Mouse (Mus musculus) bone marrow, adult 2 months (tissue): ENCODE data around the gene Adgrl3. TPM values are rescaled to one million over a fixed set of nuclear protein-coding genes. Genes with fewer than 3 reads are reported as not detected.

Source experiments
- H3K27ac ChIP-seq: fragments of 200-500 bp; 2 replicates; pipeline ENCODE4 v1.5.1; 2012; ENCODE audit warnings: low read depth, mild to moderate bottlenecking, control low read depth, inconsistent platforms, low read length; ENCODE audit not compliant: control insufficient read depth, poor library complexity, insufficient read depth
- H3K4me1 ChIP-seq: fragments of 200-500 bp; 2 replicates; pipeline ENCODE4 v1.6.1; 2011; ENCODE audit warnings: low read length; ENCODE audit not compliant: control insufficient read depth, insufficient read depth
- H3K4me3 ChIP-seq: fragments of 200-500 bp; replicated peaks from 2 replicates; pipeline ENCODE3; 2011; ENCODE audit warnings: mild to moderate bottlenecking, low read depth, low read length, control low read depth; ENCODE audit not compliant: control insufficient read depth
- CTCF ChIP-seq: fragments of 200-500 bp; IDR thresholded peaks from 2 replicates; pipeline ENCODE4 v1.5.1; 2011; ENCODE audit warnings: low read length, control low read depth; ENCODE audit not compliant: control insufficient read depth, insufficient read depth
- POLR2A ChIP-seq: fragments of 200-500 bp; IDR thresholded peaks from 2 replicates; pipeline ENCODE4 v1.6.1; 2011; ENCODE audit warnings: low read depth, mild to moderate bottlenecking, control low read depth, low read length, borderline replicate concordance; ENCODE audit not compliant: control insufficient read depth
- WGBS: fragments of 180-500 bp; shearing (Covaris S2); methylation state at CpG from one replicate; pipeline ENCODE4 v1.1.7; 2018; 5-methylcytosine and 5-hydroxymethylcytosine counted together
- polyA plus RNA-seq: library from polyadenylated mRNA; stranded (reverse); fragments of >200 nt; gene quantifications from 2 replicates; pipeline ENCODE4 v1.2.4, GENCODE M21; 2011; ENCODE audit warnings: low replicate concordance; ENCODE audit not compliant: missing spikeins, insufficient read depth, insufficient read length

Adgrl3 gene
- polyA plus RNA-seq, 1 experiment: not detected

- 90% methylated on average over 2 of the region's 2 CpGs for WGBS
- H3K27ac ChIP-seq: no peak overlapping the region
- no peak overlapping the region for H3K4me3 ChIP-seq
- no peaks in the 10 kb centered on the region; the same call in 1 of the 2 replicates for H3K4me1 ChIP-seq
- TF ChIP-seq CTCF (no peak), POLR2A (no peak)
Observed at GRCm38 (mm10) chr5:81064026-81064425, 44.1 kb downstream of the Adgrl3 start.

GRCm38 (mm10) chr5:81068173-81068572 is 48.2 kb downstream of the Adgrl3 start:
- TF ChIP-seq CTCF (no peak), POLR2A (no peak)
- WGBS: 32% methylated on average over 6 of the region's 6 CpGs
- Histone ChIP-seq H3K4me3 (no peak overlapping the region), H3K27ac (no peak overlapping the region), H3K4me1 (no peaks in the 10 kb centered on the region; the same call in 1 of the 2 replicates)

- no peaks in the 10 kb centered on the region; the same call in 1 of the 2 replicates for H3K4me1 ChIP-seq
- no peak for TF ChIP-seq POLR2A
- TF ChIP-seq CTCF: no peak
- no peak overlapping the region for H3K27ac ChIP-seq
- no peak overlapping the region for H3K4me3 ChIP-seq
- WGBS: 61% methylated on average over 4 of the region's 4 CpGs
Observed at GRCm38 (mm10) chr5:81068839-81069238, 48.9 kb downstream of the Adgrl3 start.

- H3K4me3 ChIP-seq: no peak overlapping the region
- no peak overlapping the region for H3K27ac ChIP-seq
- TF ChIP-seq POLR2A (no peak), CTCF (no peak)
- no peaks in the 10 kb centered on the region; the same call in 1 of the 2 replicates for H3K4me1 ChIP-seq
- WGBS: 63% methylated on average over 5 of the region's 5 CpGs
Observed at GRCm38 (mm10) chr5:81072888-81073287, 53.0 kb downstream of the Adgrl3 start.

GRCm38 (mm10) chr5:81073875-81074274 is 53.9 kb downstream of the Adgrl3 start:
- WGBS: 86% methylated on average over 1 of the region's 1 CpGs
- Histone ChIP-seq H3K4me1 (no peaks in the 10 kb centered on the region), H3K4me3 (no peak overlapping the region), H3K27ac (no peak overlapping the region)
- no peak for TF ChIP-seq POLR2A

GRCm38 (mm10) chr5:81076377-81076776 is 56.4 kb downstream of the Adgrl3 start:
- no peak for TF ChIP-seq POLR2A
- no peak for TF ChIP-seq CTCF

GRCm38 (mm10) chr5:81077031-81077430 is 57.1 kb downstream of the Adgrl3 start:
- Histone ChIP-seq H3K4me1 (no peaks in the 10 kb centered on the region), H3K4me3 (no peak overlapping the region), H3K27ac (no peak overlapping the region)
- TF ChIP-seq POLR2A: no peak
- 58% methylated on average over 7 of the region's 7 CpGs for WGBS

More at GRCm38 (mm10) chr5:81076377-81076776, 56.4 kb downstream of the Adgrl3 start:
- 26% methylated on average over 5 of the region's 5 CpGs for WGBS
- Histone ChIP-seq H3K4me1 (no peaks in the 10 kb centered on the region), H3K4me3 (no peak overlapping the region), H3K27ac (no peak overlapping the region)

- WGBS: 71% methylated on average over 1 of the region's 1 CpGs
- Histone ChIP-seq H3K27ac (no peak overlapping the region), H3K4me3 (no peak overlapping the region), H3K4me1 (no peaks in the 10 kb centered on the region)
- no peak for TF ChIP-seq POLR2A
Observed at GRCm38 (mm10) chr5:81077990-81078389, 58.1 kb downstream of the Adgrl3 start.

- Histone ChIP-seq H3K4me1 (no peaks in the 10 kb centered on the region), H3K27ac (no peak overlapping the region), H3K4me3 (no peak overlapping the region)
- TF ChIP-seq POLR2A (no peak), CTCF (no peak)
- 77% methylated on average over 5 of the region's 5 CpGs for WGBS
Observed at GRCm38 (mm10) chr5:81083698-81084360, 63.9 kb downstream of the Adgrl3 start.
